Mouse (Mus musculus): ENCODE measurements around the gene Spg20.

The Spg20 gene

DNA sequence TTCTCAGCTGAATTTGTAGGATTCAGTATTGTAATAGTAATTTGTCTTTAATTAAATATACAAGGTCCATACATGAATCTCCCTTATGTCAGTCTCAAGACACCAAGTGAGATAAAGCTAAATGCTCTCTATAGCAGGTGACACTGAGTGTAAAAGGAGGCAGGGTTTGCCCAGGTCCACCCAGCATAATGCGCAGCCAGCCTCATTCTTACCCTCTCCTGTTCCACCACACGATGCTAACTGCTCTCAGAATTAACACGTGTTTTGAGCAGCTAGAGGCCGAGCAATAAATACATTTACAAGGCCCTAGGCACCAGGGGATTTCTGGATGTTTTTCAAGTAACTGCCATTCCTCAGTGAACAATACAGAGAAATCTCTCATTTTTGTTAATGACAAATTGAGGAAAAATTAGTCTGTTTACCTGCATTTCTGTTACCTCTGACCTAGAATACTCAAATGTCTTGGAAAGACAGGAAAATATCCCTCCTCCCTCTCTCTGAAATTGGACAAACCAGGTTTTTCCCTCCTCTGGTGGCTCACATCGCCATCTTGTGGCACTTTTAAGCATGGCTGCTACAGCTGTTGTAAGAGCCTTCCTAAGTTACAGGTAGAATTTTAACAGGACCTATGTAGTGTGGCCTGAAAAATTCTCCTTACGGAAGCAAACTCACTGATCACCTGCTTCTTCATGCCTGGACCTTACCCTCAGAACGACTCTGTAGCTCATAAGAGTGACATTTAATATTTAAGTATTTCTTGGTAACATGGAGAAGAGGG, 39.9 kb downstream of the Spg20 start:
- peak; percentile 84 for DNase-seq (ENCODE audit: low spot score)

DNA sequence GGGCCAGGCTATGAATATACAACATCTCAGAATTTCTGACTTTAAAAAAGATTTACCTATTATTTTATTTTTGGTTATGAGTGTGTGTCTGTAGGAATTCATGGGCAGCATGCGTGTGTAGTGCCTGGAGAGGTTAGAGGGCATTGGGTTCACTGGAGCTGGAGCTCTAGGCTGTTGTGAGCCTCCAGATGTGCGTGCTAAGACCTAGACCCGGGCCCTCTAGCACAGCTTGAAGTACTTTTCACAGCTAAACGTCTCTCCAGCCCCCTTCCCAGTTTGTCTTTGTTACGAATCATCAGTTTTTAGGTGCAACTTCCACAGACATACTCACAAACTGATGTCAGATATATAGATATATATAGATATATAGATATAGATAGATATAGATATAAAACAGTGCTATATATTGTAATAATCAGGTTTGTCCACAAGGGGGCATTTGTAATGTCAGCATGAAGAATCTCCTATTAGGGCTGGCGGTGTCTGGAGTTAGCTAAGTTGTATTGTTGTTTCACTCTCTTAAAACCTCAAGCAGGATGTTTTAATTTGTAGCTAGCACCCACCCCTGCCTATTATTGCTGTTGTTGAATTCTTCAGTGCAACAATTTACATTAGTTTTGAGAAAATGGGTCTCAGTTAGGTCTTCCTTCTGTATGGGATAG, 40.9 kb downstream of the Spg20 start:
- DNase-seq (ENCODE audit: low spot score): no peak

DNA sequence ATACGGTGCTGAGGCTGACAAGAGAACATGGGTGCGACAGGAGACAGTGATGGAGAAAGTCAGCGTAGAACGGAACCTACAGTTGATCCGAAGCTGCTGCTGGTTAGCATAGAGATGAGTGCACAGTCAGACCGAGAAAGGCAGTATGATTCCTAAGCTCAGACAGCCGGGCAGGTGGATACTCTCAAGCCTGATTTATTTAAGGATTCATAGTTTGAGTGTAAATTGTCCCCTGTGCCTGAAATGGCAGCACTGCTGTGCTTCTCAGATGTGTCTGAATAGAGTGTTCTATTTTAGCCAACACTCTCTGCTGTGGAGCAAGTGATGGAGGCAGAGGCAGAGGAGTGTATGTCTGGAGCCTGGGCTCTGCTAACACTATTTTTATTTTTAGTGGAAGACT, 42.3 kb downstream of the Spg20 start:
- no peak for DNase-seq (ENCODE audit: low spot score)

DNA sequence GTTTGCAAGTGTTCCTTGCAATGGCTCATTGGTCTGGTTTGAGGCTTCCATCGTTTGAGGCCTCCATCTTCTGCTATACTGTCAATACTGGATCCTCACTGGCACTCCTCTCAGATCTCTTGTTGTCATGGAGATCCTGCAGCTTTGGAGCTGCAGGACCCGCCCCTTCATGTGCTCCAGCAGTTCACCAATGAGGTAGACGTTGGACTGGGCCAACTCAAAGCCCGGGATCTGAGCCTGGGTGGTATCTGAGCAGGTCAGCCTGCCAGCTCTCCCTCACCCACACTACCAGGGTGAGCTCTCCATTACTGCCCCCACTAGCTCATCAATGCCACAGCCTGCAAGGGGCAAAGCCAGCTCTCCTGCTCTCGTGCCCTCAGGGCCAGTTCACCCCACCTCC, 45.5 kb downstream of the Spg20 start:
- DNase-seq (ENCODE audit: low spot score): no peak

DNA sequence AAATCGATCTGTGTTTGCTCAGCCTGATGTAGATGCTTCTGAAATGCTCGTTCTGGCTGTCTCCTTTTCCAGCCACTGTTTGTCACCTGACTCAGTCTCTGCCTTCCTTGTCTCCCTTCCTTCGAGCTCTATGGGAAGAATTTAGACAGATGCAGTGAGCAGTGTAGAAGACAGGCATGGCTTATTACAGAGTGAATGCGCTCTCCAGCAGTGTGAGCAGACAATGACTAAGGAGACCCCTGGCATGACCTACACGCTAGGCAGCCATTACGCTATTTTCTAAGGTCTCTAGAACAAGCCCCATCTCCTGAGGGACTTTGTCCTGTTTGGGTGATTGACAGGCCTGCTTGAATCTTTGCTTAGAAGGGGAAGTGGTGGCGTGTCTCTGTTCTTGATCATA, 49.2 kb downstream of the Spg20 start:
- DNase-seq (ENCODE audit: low spot score): no peak

DNA sequence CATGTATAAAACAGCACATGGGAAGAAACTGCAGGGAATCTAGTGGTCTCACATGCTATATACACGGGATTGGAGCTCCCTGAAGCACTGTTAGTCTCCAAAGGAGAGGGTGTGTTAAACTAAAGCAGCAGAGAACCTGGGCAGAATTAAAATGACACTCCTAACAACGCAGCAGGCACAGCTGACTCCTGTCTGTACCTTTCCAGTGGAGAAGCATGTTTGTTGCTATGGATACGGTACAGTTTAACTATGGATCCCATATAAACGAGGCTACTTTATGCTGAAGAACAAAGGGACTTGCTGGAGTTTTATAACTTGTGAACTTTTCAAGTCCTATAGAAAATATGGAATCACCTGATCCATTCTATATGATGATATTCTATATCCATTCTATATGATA, 51.6 kb downstream of the Spg20 start:
- DNase-seq (ENCODE audit: low spot score): no peak

DNA sequence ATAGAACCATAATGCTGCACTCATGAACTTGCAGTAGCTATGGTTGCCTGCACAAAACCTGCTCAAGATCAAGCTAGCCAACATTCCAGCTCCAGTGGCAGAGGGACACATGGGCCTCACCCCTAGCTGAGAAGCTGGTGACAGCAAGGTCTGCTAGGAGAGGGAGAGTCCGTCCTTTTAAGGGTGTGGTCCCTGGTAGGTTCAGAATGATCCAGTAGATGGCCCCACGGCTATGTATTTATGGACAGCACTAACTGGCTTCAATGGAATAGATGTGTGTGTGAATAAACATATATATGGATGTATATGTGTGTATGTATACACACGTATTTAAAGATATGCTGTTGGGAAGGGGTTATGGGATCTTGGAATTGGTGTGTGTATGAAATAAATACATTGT, 60.6 kb downstream of the Spg20 start:
- DNase-seq (ENCODE audit: low spot score): no peak

DNA sequence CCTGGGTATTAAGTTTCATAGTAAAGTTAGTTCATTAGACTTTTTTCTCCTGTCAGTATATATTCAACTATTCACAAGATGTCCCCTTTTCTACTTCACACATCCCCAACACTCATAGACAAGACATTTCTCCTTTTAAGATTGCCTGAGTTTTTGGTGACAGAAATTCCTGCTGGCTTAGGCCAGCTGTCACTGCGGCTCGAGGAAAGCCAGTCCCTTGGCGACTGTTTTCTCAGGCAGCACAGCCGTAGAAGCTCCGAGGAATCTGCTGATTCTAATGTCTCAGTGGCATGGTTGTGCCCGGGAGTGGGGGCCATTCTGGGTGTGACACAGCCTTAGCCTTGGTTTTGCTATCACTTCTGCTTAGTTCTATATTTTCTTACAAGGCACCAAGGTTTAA, 65.4 kb downstream of the Spg20 start:
- DNase-seq (ENCODE audit: low spot score): no peak

DNA sequence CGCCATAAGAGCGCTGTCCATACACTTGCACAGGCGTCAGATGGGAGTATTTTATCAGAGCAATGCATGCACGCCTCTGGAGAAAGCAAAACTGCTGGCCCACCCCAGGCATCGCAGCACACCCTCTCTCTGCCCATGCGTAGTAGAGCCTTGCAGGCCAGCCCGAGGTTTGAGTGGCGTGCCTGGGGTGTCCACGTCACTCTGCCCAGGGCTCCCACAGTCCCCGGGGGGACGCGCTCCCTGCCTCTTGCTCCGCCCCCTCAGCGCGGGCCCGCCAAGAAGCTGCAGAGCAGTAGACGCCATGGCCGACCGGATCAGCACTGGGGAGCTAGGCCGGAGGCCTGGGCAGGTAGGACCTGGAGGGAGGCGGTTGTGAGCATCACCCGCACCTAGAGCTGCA, 69.9 kb downstream of the Spg20 start, which contains the start of gene Sohlh2:
Sohlh2 (plus strand) TSS at position 263 of the 400 bp plus-strand sequence.
- peak; percentile 54 for DNase-seq (ENCODE audit: low spot score)
